Mouse (Mus musculus): ENCODE measurements around the gene Arpp21.

- no peak for TF ChIP-seq POLR2A (IDR thresholded peaks at IDR 0.05; ENCODE audit: insufficient read depth, low read depth, low read length)
- no peak for TF ChIP-seq CTCF (IDR thresholded peaks at IDR 0.05)
Observed at GRCm38 (mm10) chr9:112230716-112231361, 4.9 kb downstream of the Arpp21 start.

Measured in heart, adult 2 months (tissue).